Mouse (Mus musculus): Measurements from ENCODE around the gene Itpr1. TPM values are rescaled to one million over a fixed set of nuclear protein-coding genes. Genes with fewer than 3 reads are reported as not detected.
A peak's percentile ranks its signal among the peaks of the same experiment; 100 is the strongest.

The Itpr1 gene
- polyA plus RNA-seq, 1 experiment from 2014 or later, result 9.0 TPM

DNA sequence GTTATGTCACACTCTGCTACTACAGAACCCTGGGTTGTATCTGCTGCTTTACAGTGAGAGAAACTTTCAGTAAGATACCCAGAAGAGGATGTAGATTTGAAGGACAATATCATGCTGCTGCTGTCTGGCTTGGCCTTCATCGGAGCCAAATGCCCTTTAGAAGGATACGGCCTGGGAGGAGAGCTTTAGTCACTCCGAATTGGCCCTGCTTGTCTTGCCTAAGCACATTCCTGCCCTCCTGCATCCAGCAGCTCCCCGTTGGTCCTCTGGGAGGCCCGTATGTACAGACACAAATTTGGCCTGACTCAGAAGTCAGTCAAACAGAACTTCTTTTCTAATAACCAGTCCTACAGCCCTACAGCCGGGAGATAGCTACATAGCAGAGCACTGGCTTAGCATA, 21.6 kb downstream of the Itpr1 start:
- no peaks in the 10 kb centered on the region for H3K9me3 ChIP-seq
- no peak overlapping the region for H3K4me3 ChIP-seq (replicated peaks)
- no peaks in the 10 kb centered on the region for H3K36me3 ChIP-seq
- no peak overlapping the region for H3K4me2 ChIP-seq (replicated peaks)
- ATAC-seq, result no peak
- no peaks in the 10 kb centered on the region for H3K27me3 ChIP-seq (replicated peaks)
- whole genome bisulfite sequencing, result 66% methylated on average over 6 of the region's 6 CpGs
- no peak overlapping the region for H3K27ac ChIP-seq
- H3K9ac ChIP-seq, result no peak overlapping the region
- peaks cover 22% of the 10 kb centered on the region for H3K4me1 ChIP-seq (replicated peaks)

DNA sequence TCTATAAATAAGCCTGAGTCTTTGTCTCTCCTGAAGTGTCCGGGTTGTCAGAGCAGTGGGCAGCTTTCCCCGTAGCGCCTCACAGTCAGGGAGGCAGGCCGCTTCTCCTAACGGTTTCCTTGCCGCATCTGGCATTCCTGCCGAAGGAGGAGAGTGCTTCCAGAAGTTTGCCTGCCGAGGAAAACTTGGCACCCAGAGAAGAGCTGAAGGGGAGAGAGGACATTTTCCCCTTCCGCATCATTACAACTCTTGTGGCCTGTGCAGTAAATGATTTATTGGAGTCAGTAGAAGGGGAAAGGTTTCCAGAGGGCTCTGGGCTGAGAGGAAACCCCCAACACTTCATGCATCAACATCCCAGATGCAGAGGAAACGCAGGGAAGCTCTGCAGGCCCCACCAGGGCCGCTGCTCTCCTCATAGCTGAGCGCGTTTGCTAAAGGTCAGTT, 22.8 kb downstream of the Itpr1 start:
- ATAC-seq, result peak; percentile 66
- no peak overlapping the region for H3K4me3 ChIP-seq (replicated peaks)
- H3K27me3 ChIP-seq (replicated peaks), result no peaks in the 10 kb centered on the region
- H3K9me3 ChIP-seq, result no peaks in the 10 kb centered on the region
- H3K4me1 ChIP-seq (replicated peaks), result peaks cover 22% of the 10 kb centered on the region
- peak overlapping the region; percentile 76 for H3K27ac ChIP-seq
- H3K36me3 ChIP-seq, result no peaks in the 10 kb centered on the region
- peak overlapping the region; percentile 32 for H3K4me2 ChIP-seq (replicated peaks)
- no peak overlapping the region for H3K9ac ChIP-seq
- WGBS, result 29% methylated on average over 13 of the region's 13 CpGs

DNA sequence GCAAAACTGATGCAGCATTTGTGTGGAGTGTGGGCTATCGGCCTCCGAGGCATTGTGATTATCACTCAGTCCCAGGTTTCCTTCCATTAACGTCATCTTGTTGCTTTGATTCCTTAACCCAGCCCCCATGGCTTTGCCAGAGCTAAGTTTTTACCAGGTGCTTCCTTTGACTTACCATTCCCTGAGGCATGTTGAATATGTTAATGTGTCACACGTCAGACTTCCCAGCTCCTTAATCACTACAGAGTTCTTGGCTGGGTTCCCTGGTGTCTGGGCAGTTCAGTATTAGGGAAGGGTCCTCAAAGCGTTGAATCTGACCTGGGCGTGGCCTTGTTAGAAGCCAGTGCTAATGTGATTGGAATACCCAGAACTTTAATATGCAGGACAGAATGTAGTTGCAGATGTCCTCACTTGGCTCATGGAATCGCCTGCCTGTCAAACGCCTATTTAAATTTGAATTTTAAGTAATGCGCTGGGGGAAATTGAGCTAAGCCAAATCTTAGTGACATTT, 23.6 kb downstream of the Itpr1 start:
- ATAC-seq, result no peak
- H3K27ac ChIP-seq, result peak overlapping the region; percentile 76
- H3K4me2 ChIP-seq (replicated peaks), result peak overlapping the region; percentile 32; the same call in 1 of the 2 replicates
- no peak overlapping the region for H3K4me3 ChIP-seq (replicated peaks)
- H3K9ac ChIP-seq, result no peak overlapping the region
- H3K27me3 ChIP-seq (replicated peaks), result no peaks in the 10 kb centered on the region
- no peaks in the 10 kb centered on the region for H3K9me3 ChIP-seq
- WGBS, result 65% methylated on average over 9 of the region's 9 CpGs
- H3K36me3 ChIP-seq, result no peaks in the 10 kb centered on the region
- peaks cover 22% of the 10 kb centered on the region for H3K4me1 ChIP-seq (replicated peaks)

DNA sequence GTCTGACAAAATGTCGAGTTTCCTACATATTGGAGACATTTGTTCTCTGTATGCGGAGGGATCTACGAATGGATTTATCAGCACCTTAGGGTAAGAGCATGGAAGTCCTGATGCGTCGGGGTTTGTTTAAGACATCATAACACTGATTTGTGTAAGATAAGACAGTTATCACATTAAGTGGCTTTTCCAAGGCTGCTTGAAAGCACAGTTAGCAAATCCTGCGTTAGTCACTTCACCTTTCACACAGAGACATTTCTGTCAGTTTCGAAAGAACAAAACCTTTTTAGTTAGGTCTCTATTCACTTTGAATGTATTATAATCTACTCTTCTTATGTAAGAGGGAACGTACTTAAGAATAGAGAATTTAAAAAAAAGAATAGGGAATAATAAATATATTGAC, 24.1 kb downstream of the Itpr1 start:
- H3K36me3 ChIP-seq, result no peaks in the 10 kb centered on the region
- H3K4me2 ChIP-seq (replicated peaks), result no peak overlapping the region
- no peaks in the 10 kb centered on the region for H3K27me3 ChIP-seq (replicated peaks)
- 77% methylated on average over 8 of the region's 8 CpGs for WGBS
- no peak overlapping the region for H3K4me3 ChIP-seq (replicated peaks)
- H3K9ac ChIP-seq, result no peak overlapping the region
- H3K27ac ChIP-seq, result no peak overlapping the region
- ATAC-seq, result no peak
- H3K4me1 ChIP-seq (replicated peaks), result peaks cover 22% of the 10 kb centered on the region
- no peaks in the 10 kb centered on the region for H3K9me3 ChIP-seq

DNA sequence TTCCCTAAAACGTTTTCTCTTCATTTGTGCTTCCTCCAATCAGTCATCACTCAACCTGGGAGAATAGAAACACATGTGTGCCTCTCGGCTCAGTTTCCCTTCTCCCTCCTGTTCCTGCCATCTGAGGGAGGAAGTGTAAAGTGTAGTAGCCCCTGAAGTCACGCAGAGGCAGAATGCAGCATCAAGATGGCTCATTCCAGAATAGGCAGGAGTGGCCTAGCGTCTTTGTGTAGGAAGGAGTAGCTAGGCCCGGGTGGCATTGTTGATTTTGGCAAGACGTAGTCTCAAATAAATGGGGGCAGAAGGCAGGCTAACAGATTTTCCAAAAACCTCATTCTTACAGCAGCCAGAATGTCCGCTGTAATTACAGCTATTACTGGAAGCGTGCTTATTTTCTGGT, 24.7 kb downstream of the Itpr1 start:
- Histone ChIP-seq H3K9ac (no peak overlapping the region), H3K9me3 (no peaks in the 10 kb centered on the region), H3K27ac (no peak overlapping the region), H3K4me3 (replicated peaks) (no peak overlapping the region), H3K4me1 (replicated peaks) (peaks cover 22% of the 10 kb centered on the region), H3K36me3 (no peaks in the 10 kb centered on the region), H3K27me3 (replicated peaks) (no peaks in the 10 kb centered on the region), H3K4me2 (replicated peaks) (no peak overlapping the region)
- ATAC-seq, result no peak
- WGBS, result 78% methylated on average over 8 of the region's 8 CpGs

DNA sequence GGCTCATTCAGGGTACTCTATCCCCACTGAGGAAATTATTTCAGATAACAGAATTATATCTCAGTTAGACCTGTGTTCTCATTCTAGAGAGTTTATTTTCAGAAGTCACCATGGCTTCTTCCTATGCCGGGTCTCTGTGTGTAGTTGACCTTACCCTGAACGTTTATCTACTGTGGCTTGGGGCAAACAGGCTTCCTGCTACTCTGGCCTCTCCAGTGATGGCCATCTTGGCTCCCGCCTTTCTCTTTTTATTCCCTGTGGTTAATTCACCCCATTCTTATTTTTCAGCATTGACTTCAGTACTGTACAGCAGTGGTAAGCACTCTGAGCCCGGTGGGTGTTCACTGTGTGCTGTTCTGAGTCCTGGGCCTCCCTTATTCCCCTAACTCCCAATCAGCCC, 25.1 kb downstream of the Itpr1 start:
- no peak overlapping the region for H3K4me3 ChIP-seq (replicated peaks)
- 69% methylated on average over 4 of the region's 4 CpGs for WGBS
- no peaks in the 10 kb centered on the region for H3K36me3 ChIP-seq
- no peak overlapping the region for H3K9ac ChIP-seq
- no peak overlapping the region for H3K4me2 ChIP-seq (replicated peaks)
- H3K9me3 ChIP-seq, result no peaks in the 10 kb centered on the region
- no peak for ATAC-seq
- H3K27ac ChIP-seq, result no peak overlapping the region
- H3K4me1 ChIP-seq (replicated peaks), result peaks cover 20% of the 10 kb centered on the region
- H3K27me3 ChIP-seq (replicated peaks), result no peaks in the 10 kb centered on the region

DNA sequence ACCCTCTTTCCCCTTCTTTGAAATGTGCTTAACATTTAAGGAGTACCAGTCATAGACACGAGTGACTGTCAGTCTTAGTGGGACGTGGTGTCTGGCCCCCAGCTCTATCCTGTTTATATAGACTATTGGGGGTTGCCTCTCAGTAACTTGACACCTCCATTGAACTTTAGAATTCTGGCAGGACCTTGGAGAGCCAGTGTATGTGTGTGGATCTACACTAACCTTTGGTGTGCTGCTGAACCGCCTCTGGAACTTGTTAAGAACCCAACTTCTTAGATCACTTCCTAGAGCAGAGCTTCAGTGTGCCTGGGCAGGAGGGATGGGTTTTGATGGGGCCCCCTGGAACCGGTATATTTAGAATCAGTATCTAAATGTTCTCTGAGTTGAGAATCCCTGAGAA, 26.2 kb downstream of the Itpr1 start:
- no peaks in the 10 kb centered on the region for H3K36me3 ChIP-seq
- H3K4me1 ChIP-seq (replicated peaks), result peaks cover 15% of the 10 kb centered on the region
- WGBS, result 37% methylated on average over 4 of the region's 4 CpGs
- H3K9ac ChIP-seq, result no peak overlapping the region
- no peak overlapping the region for H3K4me3 ChIP-seq (replicated peaks)
- no peaks in the 10 kb centered on the region for H3K9me3 ChIP-seq
- ATAC-seq, result no peak
- H3K27me3 ChIP-seq (replicated peaks), result no peaks in the 10 kb centered on the region
- H3K4me2 ChIP-seq (replicated peaks), result no peak overlapping the region
- H3K27ac ChIP-seq, result no peak overlapping the region

DNA sequence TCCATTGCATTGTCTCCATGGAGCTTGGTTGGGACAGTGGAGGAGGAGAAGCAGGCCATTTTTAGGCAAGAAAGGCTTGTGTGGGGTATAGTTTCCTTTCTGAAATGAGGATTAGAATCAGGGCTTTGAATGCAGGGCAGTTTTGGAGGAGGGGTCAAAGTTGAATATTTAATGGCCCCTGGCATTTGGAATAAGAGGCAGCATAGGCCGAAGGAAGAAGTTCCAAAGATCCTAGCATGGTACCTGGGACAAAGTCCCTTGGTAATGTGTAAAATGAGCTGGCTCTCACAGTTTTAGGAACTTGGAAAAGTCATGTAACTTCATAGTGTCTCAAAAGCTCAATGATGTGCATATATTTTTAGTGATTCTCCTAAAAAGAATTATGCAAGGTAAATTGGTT, 27.1 kb downstream of the Itpr1 start:
- no peak for ATAC-seq
- WGBS, result 82% methylated on average over 1 of the region's 1 CpGs
- H3K9me3 ChIP-seq, result no peaks in the 10 kb centered on the region

DNA sequence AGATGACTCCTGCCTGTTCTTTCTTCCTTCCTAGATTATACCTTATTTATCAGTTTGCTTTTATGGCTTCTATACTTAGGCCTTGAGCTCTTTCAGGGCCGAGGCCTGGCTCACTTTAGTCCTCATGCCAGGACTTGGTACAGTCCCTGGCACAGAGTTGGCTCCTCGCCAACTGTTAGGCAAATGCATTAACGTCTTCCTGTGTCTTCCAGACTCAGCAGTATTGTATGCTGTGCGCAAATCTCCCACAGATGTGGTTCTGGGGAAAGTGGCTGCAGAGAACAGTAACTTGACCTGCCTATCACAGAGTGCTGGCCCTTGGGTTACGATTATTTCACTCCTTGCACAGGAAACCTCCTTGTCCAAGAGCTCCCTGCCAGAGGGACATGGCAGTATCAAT, 27.9 kb downstream of the Itpr1 start:
- Histone ChIP-seq H3K4me3 (replicated peaks) (no peak overlapping the region), H3K4me1 (replicated peaks) (peaks cover 6% of the 10 kb centered on the region), H3K9ac (no peak overlapping the region), H3K4me2 (replicated peaks) (no peak overlapping the region), H3K27me3 (replicated peaks) (no peaks in the 10 kb centered on the region), H3K9me3 (no peaks in the 10 kb centered on the region), H3K27ac (no peak overlapping the region), H3K36me3 (no peaks in the 10 kb centered on the region)
- WGBS, result 58% methylated on average over 5 of the region's 5 CpGs
- ATAC-seq, result no peak

More for the DNA sequence above, 27.1 kb downstream of the Itpr1 start:
- no peak overlapping the region for H3K27ac ChIP-seq
- no peak overlapping the region for H3K4me2 ChIP-seq (replicated peaks)
- peaks cover 10% of the 10 kb centered on the region for H3K4me1 ChIP-seq (replicated peaks)
- H3K27me3 ChIP-seq (replicated peaks), result no peaks in the 10 kb centered on the region
- H3K9ac ChIP-seq, result no peak overlapping the region
- H3K4me3 ChIP-seq (replicated peaks), result no peak overlapping the region
- no peaks in the 10 kb centered on the region for H3K36me3 ChIP-seq

DNA sequence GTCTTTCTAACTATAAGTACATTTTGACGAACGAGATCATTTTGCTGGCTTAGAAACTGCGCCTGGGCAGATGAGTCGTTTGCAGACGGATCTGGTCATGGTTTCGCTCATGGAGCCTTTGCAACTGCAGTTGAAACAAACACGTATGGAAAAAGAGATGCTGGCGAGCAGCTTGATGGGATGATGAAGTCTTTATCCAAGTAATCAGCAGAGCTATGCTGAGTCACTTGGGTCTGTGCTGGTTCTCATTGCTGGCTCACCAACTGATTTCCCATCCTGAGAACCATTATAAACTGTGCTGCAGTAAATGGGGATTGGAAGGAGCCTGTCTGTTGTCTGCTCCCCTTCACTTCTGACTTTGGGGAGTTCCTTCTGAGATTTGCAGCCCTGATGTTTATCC, 31.7 kb downstream of the Itpr1 start:
- Histone ChIP-seq H3K27me3 (replicated peaks) (no peaks in the 10 kb centered on the region), H3K36me3 (no peaks in the 10 kb centered on the region), H3K9ac (no peak overlapping the region), H3K27ac (no peak overlapping the region), H3K4me3 (replicated peaks) (no peak overlapping the region), H3K4me1 (replicated peaks) (0 out of 2 replicates have a peak, but pooled peaks cover 5% of the 10 kb centered on the region), H3K4me2 (replicated peaks) (no peak overlapping the region), H3K9me3 (no peaks in the 10 kb centered on the region)
- 81% methylated on average over 8 of the region's 8 CpGs for WGBS
- ATAC-seq, result no peak

DNA sequence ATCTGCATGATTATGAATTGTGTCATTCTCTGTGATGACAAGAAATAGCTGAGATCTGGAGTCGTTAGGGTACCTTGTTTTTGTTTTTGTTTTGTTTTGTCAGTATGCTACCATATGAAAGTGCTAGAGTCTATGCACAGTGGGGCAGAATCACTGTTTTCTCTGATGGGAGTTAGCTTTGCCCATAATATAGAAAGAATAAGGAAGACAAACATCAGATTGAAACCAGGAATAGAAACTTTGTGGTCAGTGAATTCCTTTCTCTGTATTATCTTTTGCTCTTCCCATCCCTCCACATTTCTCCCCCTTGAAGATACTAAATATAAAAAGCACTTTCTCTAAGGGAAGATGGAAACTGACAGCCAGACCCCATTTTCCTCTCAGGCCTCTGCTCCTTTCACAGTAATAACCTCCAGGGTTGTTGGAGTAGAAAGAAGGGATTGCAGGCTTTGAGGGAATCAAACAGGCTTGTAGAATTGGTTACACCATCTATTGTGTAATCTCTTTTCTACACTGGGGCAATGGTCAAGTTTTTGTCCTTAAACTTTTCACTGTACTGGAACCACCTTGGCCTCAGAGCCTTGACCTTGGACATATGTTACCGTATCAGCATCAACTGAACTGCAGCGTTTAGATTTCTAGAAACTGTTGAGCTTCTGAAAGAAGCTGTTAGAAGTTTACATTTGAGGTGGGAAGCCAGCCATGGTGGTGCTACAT, 33.6 kb downstream of the Itpr1 start:
- Histone ChIP-seq H3K4me1 (replicated peaks) (0 out of 2 replicates have a peak, but pooled peaks cover 5% of the 10 kb centered on the region), H3K4me2 (replicated peaks) (no peak overlapping the region), H3K27ac (no peak overlapping the region), H3K9me3 (no peaks in the 10 kb centered on the region), H3K9ac (no peak overlapping the region), H3K27me3 (replicated peaks) (no peaks in the 10 kb centered on the region), H3K4me3 (replicated peaks) (no peak overlapping the region), H3K36me3 (no peaks in the 10 kb centered on the region)
- WGBS, result 63% methylated on average over 3 of the region's 3 CpGs
- no peak for ATAC-seq

DNA sequence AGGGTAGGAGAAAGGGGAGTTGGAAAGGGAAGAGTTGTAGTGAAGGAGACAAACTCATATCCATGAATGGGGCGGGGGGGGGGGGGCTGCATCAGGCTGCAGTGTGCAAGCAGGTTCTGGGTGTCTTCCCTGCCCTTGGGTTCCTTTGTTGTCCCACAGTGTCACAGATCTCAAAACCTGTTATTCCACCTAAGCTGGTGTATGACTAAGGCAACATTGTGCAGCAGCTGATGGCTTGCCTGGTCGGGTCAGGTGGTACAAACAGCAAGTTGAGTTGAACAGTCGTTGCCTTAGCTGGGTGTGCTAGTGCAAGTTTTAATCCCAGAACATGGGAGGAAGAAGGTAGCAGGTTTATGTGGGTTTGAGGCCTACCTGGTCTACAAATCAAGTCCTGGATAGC, 34.3 kb downstream of the Itpr1 start:
- Histone ChIP-seq H3K9ac (no peak overlapping the region), H3K4me2 (replicated peaks) (no peak overlapping the region), H3K4me1 (replicated peaks) (0 out of 2 replicates have a peak, but pooled peaks cover 5% of the 10 kb centered on the region), H3K36me3 (no peaks in the 10 kb centered on the region), H3K27ac (no peak overlapping the region), H3K27me3 (replicated peaks) (no peaks in the 10 kb centered on the region), H3K9me3 (no peaks in the 10 kb centered on the region), H3K4me3 (replicated peaks) (no peak overlapping the region)
- 74% methylated on average over 3 of the region's 3 CpGs for WGBS
- peak; percentile 18; the same call in 1 of the 2 replicates for ATAC-seq

DNA sequence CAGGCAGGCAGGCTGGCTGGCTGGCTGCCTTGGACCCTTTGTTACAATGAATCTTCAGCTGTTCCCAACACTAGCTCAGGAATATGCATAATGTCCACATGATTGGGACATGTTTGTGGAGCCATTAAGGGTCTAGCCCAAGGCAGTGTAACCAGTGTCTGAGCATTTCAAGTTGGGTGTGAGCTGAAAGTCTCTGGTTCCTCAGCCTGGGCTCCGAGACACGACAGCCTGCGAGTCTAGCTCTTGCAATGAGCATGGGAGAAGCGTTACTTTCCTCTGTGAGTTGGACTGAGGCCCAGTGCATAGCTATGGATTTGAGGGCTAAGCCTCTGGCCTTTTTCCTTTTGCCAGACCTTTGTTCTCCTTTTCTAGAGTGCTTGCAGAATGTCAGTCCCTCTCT, 35.6 kb downstream of the Itpr1 start:
- ATAC-seq, result peak; percentile 46
- 42% methylated on average over 4 of the region's 4 CpGs for WGBS

More for the DNA sequence above, 35.6 kb downstream of the Itpr1 start:
- no peak overlapping the region for H3K4me3 ChIP-seq (replicated peaks)
- no peaks in the 10 kb centered on the region for H3K27me3 ChIP-seq (replicated peaks)
- no peak overlapping the region for H3K4me2 ChIP-seq (replicated peaks)
- no peaks in the 10 kb centered on the region for H3K36me3 ChIP-seq
- no peaks in the 10 kb centered on the region for H3K9me3 ChIP-seq
- peak overlapping the region; percentile 59 for H3K27ac ChIP-seq
- H3K9ac ChIP-seq, result no peak overlapping the region
- H3K4me1 ChIP-seq (replicated peaks), result peaks cover 10% of the 10 kb centered on the region; the same call in 1 of the 2 replicates

Measured in intestine, embryonic 15.5 days (tissue).